In genomic region chr9:81635109-81635508, GRCm38 (mm10) we compare ENCODE assay signal across 8 mouse cellular contexts. TPM values are rescaled to one million over a fixed set of nuclear protein-coding genes. Genes with fewer than 3 reads are reported as not detected.
DNase-seq lines count a peak whose midpoint lies in the region; ATAC-seq and TF ChIP-seq lines count a peak whose summit lies in the region.

No protein-coding gene starts in this region.

- WGBS in embryonic facial prominence, embryonic 13.5 days: 8% methylated on average over 8 of the region's 8 CpGs
- 6% methylated on average over 8 of the region's 8 CpGs for WGBS in intestine, embryonic 14.5 days
- 6% methylated on average over 8 of the region's 8 CpGs for WGBS in lung, postnatal 0 days
- WGBS in stomach, postnatal 0 days: 2% methylated on average over 8 of the region's 8 CpGs

- peaks cover 22% of the 10 kb centered on the region for H3K4me1 ChIP-seq in embryonic facial prominence, embryonic 13.5 days
- H3K4me1 ChIP-seq in intestine, embryonic 14.5 days (replicated peaks; ENCODE audit: control insufficient read depth, insufficient read depth, low read length): 0 out of 2 replicates have a peak, but pooled peaks cover 6% of the 10 kb centered on the region
- no peaks in the 10 kb centered on the region; the same call in 1 of the 2 replicates for H3K4me1 ChIP-seq in lung, postnatal 0 days (ENCODE audit: insufficient read depth, low read depth, low read length)
- H3K4me1 ChIP-seq in stomach, postnatal 0 days (replicated peaks; ENCODE audit: control insufficient read depth, insufficient read depth): no peaks in the 10 kb centered on the region

- H3K9ac ChIP-seq in embryonic facial prominence, embryonic 13.5 days: no peak overlapping the region
- H3K9ac ChIP-seq in intestine, embryonic 14.5 days (ENCODE audit: low read length): no peak overlapping the region
- no peak overlapping the region for H3K9ac ChIP-seq in lung, postnatal 0 days (replicated peaks; ENCODE audit: low read depth)
- H3K9ac ChIP-seq in stomach, postnatal 0 days (ENCODE audit: low read length): no peak overlapping the region

- no peak for ATAC-seq in embryonic facial prominence, embryonic 13.5 days (ENCODE audit: insufficient number of reproducible peaks, insufficient read depth, low FRiP score, low TSS enrichment, low read depth)
- no peak for ATAC-seq in intestine, embryonic 14.5 days (replicated peaks; ENCODE audit: low FRiP score, low TSS enrichment, low read depth)
- ATAC-seq in lung, postnatal 0 days: no peak
- ATAC-seq in stomach, postnatal 0 days (ENCODE audit: low FRiP score, low TSS enrichment): no peak

- peak; percentile 49 for TF ChIP-seq CTCF in C2C12 (IDR thresholded peaks at IDR 0.05; ENCODE audit: control insufficient read depth, insufficient read depth, insufficient read length)
- peak; percentile 60 for TF ChIP-seq CTCF in lung, postnatal 0 days (IDR thresholded peaks at IDR 0.05)
- peak; percentile 80 for TF ChIP-seq CTCF in stomach, postnatal 0 days (IDR thresholded peaks at IDR 0.05; ENCODE audit: low read depth)

- H3K9me3 ChIP-seq in embryonic facial prominence, embryonic 13.5 days: no peaks in the 10 kb centered on the region
- no peaks in the 10 kb centered on the region for H3K9me3 ChIP-seq in intestine, embryonic 14.5 days (ENCODE audit: control insufficient read depth, low read length)
- no peaks in the 10 kb centered on the region for H3K9me3 ChIP-seq in lung, postnatal 0 days (ENCODE audit: low read length)
- no peaks in the 10 kb centered on the region for H3K9me3 ChIP-seq in stomach, postnatal 0 days (ENCODE audit: control insufficient read depth, low read length)

- H3K4me2 ChIP-seq in embryonic facial prominence, embryonic 13.5 days: peak overlapping the region; percentile 99
- peak overlapping the region; percentile 27 for H3K4me2 ChIP-seq in intestine, embryonic 14.5 days (ENCODE audit: low read length)
- H3K4me2 ChIP-seq in lung, postnatal 0 days (replicated peaks; ENCODE audit: low read depth, low read length): no peak overlapping the region; the same call in 1 of the 2 replicates
- peak overlapping the region; percentile 48 for H3K4me2 ChIP-seq in stomach, postnatal 0 days (replicated peaks; ENCODE audit: low read depth)

- TF ChIP-seq EP300 in lung, postnatal 0 days (IDR thresholded peaks at IDR 0.05): no peak
- TF ChIP-seq EP300 in stomach, postnatal 0 days (optimal IDR thresholded peaks at IDR 0.05): no peak

- no peak overlapping the region for H3ac ChIP-seq in C2C12 (ENCODE audit: control insufficient read depth, insufficient read length, low read depth)

- H3K4me3 ChIP-seq in C2C12 (ENCODE audit: insufficient read depth, poor library complexity, severe bottlenecking): no peak overlapping the region
- peak overlapping the region; percentile 13 for H3K4me3 ChIP-seq in embryonic facial prominence, embryonic 13.5 days
- H3K4me3 ChIP-seq in intestine, embryonic 14.5 days (ENCODE audit: low read depth, low read length): no peak overlapping the region
- no peak overlapping the region for H3K4me3 ChIP-seq in lung, postnatal 0 days (ENCODE audit: low read depth, low read length)
- peak overlapping the region; percentile 10; the same call in 1 of the 2 replicates for H3K4me3 ChIP-seq in stomach, postnatal 0 days (ENCODE audit: low read depth, low read length)

- peaks cover 3% of the 10 kb centered on the region for H3K79me3 ChIP-seq in C2C12 (ENCODE audit: low read depth)

- H3K27ac ChIP-seq in embryonic facial prominence, embryonic 13.5 days: no peak overlapping the region
- no peak overlapping the region for H3K27ac ChIP-seq in intestine, embryonic 14.5 days (ENCODE audit: low read depth)
- no peak overlapping the region for H3K27ac ChIP-seq in lung, postnatal 0 days (ENCODE audit: low read length)
- H3K27ac ChIP-seq in stomach, postnatal 0 days (replicated peaks): no peak overlapping the region

- peaks cover 18% of the 10 kb centered on the region for H3K79me2 ChIP-seq in C2C12 (ENCODE audit: control insufficient read depth, insufficient read depth)

- peak; percentile 29 to 51 for DNase-seq in cerebellum, postnatal 14 days
- DNase-seq in cerebellum, adult 11 months: no peak
- DNase-seq in intestine, embryonic 14.5 days (ENCODE audit: low spot score): peak; percentile 71
- DNase-seq in lung, postnatal 0 days (ENCODE audit: low spot score): peak; percentile 15
- DNase-seq in stomach, postnatal 0 days (ENCODE audit: low spot score): peak; percentile 56
- no peak for DNase-seq in spleen, adult 18-20 months

- no peaks in the 10 kb centered on the region for H3K36me3 ChIP-seq in C2C12 (ENCODE audit: control insufficient read depth, insufficient read depth)
- no peaks in the 10 kb centered on the region for H3K36me3 ChIP-seq in embryonic facial prominence, embryonic 13.5 days
- no peaks in the 10 kb centered on the region for H3K36me3 ChIP-seq in intestine, embryonic 14.5 days (ENCODE audit: control insufficient read depth, insufficient read depth, low read length)
- no peaks in the 10 kb centered on the region for H3K36me3 ChIP-seq in lung, postnatal 0 days (ENCODE audit: insufficient read depth, low read length)
- no peaks in the 10 kb centered on the region for H3K36me3 ChIP-seq in stomach, postnatal 0 days (ENCODE audit: control insufficient read depth, insufficient read depth, low read length)

- no peaks in the 10 kb centered on the region for H3K27me3 ChIP-seq in C2C12 (ENCODE audit: control insufficient read depth, insufficient read depth, insufficient read length)
- peaks cover 43% of the 10 kb centered on the region for H3K27me3 ChIP-seq in embryonic facial prominence, embryonic 13.5 days
- H3K27me3 ChIP-seq in intestine, embryonic 14.5 days (replicated peaks; ENCODE audit: control insufficient read depth, insufficient read depth, low read length): peaks cover 47% of the 10 kb centered on the region
- peaks cover 22% of the 10 kb centered on the region for H3K27me3 ChIP-seq in lung, postnatal 0 days (replicated peaks; ENCODE audit: insufficient read depth, low read length)
- H3K27me3 ChIP-seq in stomach, postnatal 0 days (ENCODE audit: control insufficient read depth, insufficient read depth, low read length): 0 out of 2 replicates have a peak, but pooled peaks cover 2% of the 10 kb centered on the region

TF ChIP-seq in C2C12, 6 proteins besides CTCF, POLR2A, EP300 and RAD21:
- TF ChIP-seq MYOG (IDR thresholded peaks at IDR 0.05; ENCODE audit: control insufficient read depth, extremely low read depth, insufficient read length) (no peak), CEBPB (IDR thresholded peaks at IDR 0.05; ENCODE audit: low read depth) (no peak), FOSL1 (IDR thresholded peaks at IDR 0.05; ENCODE audit: insufficient read depth, low read length, poor library complexity, severe bottlenecking) (no peak), MAX (IDR thresholded peaks at IDR 0.05) (no peak), MYOD1 (IDR thresholded peaks at IDR 0.05; ENCODE audit: control insufficient read depth, insufficient read length, low read depth) (no peak), USF1 (IDR thresholded peaks at IDR 0.05; ENCODE audit: low read depth) (no peak)

RNA-seq across cellular contexts. Expression of gene Htr1b, which starts 1.5 kb away (rescaled TPM):
- polyA plus RNA-seq in C2C12 (2012; fragmentation: generic; extraction: Trizol): 8.6 TPM
- 2.1 and 3.0 TPM in 2 replicates for polyA plus RNA-seq in embryonic facial prominence, embryonic 13.5 days (2015; fragmentation: Nextera tagmentation; extraction: Ambion mirVana)
- 0.46 and 0.78 TPM in 2 replicates for polyA plus RNA-seq in intestine, embryonic 14.5 days (2014; fragmentation: Nextera tagmentation; extraction: Ambion mirVana)
- 0.10 and 0.16 TPM in 2 replicates for polyA plus RNA-seq in lung, postnatal 0 days (2015; fragmentation: Nextera tagmentation; extraction: Ambion mirVana)
- 0.45 and 0.58 TPM in 2 replicates for polyA plus RNA-seq in stomach, postnatal 0 days (2015; fragmentation: Nextera tagmentation; extraction: Ambion mirVana)

Comparison
In these comparisons a context has a peak if more than half of its experiments do, and no peak if none do; other contexts are left out.
1. DNase-seq: peak in cerebellum, postnatal 14 days (2 of 2), intestine, embryonic 14.5 days (single experiment), lung, postnatal 0 days (single experiment) and stomach, postnatal 0 days (single experiment); none in cerebellum, adult 11 months (single experiment) and spleen, adult 18-20 months (0 of 2).
2. H3K4me3 ChIP-seq: peak in embryonic facial prominence, embryonic 13.5 days (single experiment) and stomach, postnatal 0 days (single experiment); none in C2C12 (single experiment), intestine, embryonic 14.5 days (single experiment) and lung, postnatal 0 days (single experiment).
3. Peak in every context shown above with its lines, with median percentiles within 50 percentile points of each other: CTCF ChIP-seq.